ENCODE assay signal across 7 mouse cellular contexts in genomic region chr6:72366844-72367443, GRCm38 (mm10). TPM values are rescaled to one million over a fixed set of nuclear protein-coding genes. Genes with fewer than 3 reads are reported as not detected.
DNase-seq lines count a peak whose midpoint lies in the region; ATAC-seq and TF ChIP-seq lines count a peak whose summit lies in the region.

Gene Rnf181, minus strand, starts transcription at chr6:72366956.

- H3K4me3 ChIP-seq in G1E (ENCODE audit: low read depth, low read length), result no peak within 1 kb of the TSS
- H3K4me3 ChIP-seq in forebrain, embryonic 14.5 days (ENCODE audit: low read depth, low read length), result no peak within 1 kb of the TSS
- no peak within 1 kb of the TSS for H3K4me3 ChIP-seq in hindbrain, embryonic 12.5 days
- no peak within 1 kb of the TSS for H3K4me3 ChIP-seq in liver, embryonic 14.5 days (ENCODE audit: insufficient read depth in 1 of 2, low read depth in 2 of 2, low read length in 2 of 2)

- DNase-seq in G1E (ENCODE audit: low spot score), result no peak
- no peak for DNase-seq in forebrain, embryonic 14.5 days (ENCODE audit: low spot score)
- DNase-seq in liver, embryonic 14.5 days (ENCODE audit: low read depth in 3 of 3, low spot score in 3 of 3), result no peak
- DNase-seq in B cell, adult 2 months, result no peak
- no peak for DNase-seq in T-cell, adult 2 months (ENCODE audit: low spot score)

- no peaks in the 10 kb centered on the region for H3K27me3 ChIP-seq in G1E (ENCODE audit: insufficient read depth, low read length)
- H3K27me3 ChIP-seq in forebrain, embryonic 14.5 days (replicated peaks; ENCODE audit: control insufficient read depth, insufficient read depth, low read length), result no peaks in the 10 kb centered on the region
- H3K27me3 ChIP-seq in hindbrain, embryonic 12.5 days, result no peaks in the 10 kb centered on the region
- no peaks in the 10 kb centered on the region for H3K27me3 ChIP-seq in liver, embryonic 14.5 days (ENCODE audit: control insufficient read depth, insufficient read depth, low read length)

- peaks cover 50% of the 10 kb centered on the region for H3K36me3 ChIP-seq in G1E (replicated peaks)
- no peaks in the 10 kb centered on the region for H3K36me3 ChIP-seq in forebrain, embryonic 14.5 days (ENCODE audit: control insufficient read depth, insufficient read depth, low read length)
- H3K36me3 ChIP-seq in hindbrain, embryonic 12.5 days, result no peaks in the 10 kb centered on the region
- H3K36me3 ChIP-seq in liver, embryonic 14.5 days (replicated peaks; ENCODE audit: control insufficient read depth, insufficient read depth, low read depth), result peaks cover 9% of the 10 kb centered on the region; the same call in 1 of the 2 replicates

- H3K9ac ChIP-seq in forebrain, embryonic 14.5 days (ENCODE audit: low read length), result no peak within 1 kb of the TSS
- no peak within 1 kb of the TSS for H3K9ac ChIP-seq in hindbrain, embryonic 12.5 days
- H3K9ac ChIP-seq in liver, embryonic 14.5 days (replicated peaks), result no peak within 1 kb of the TSS

- 68% methylated on average over 4 of the region's 4 CpGs for WGBS in forebrain, embryonic 14.5 days
- 71% methylated on average over 4 of the region's 4 CpGs for WGBS in hindbrain, embryonic 12.5 days
- WGBS in liver, embryonic 14.5 days (ENCODE audit: insufficient replicate concordance), result 57% methylated on average over 4 of the region's 4 CpGs

- ATAC-seq in CD4-positive, CD25-positive, alpha-beta regulatory T cell, adult 4 months, result no peak
- no peak for ATAC-seq in G1E (ENCODE audit: extremely low read depth, insufficient number of reproducible peaks, low FRiP score, poor library complexity, severe bottlenecking)
- no peak for ATAC-seq in forebrain, embryonic 14.5 days
- no peak for ATAC-seq in hindbrain, embryonic 12.5 days (ENCODE audit: low FRiP score)
- no peak for ATAC-seq in liver, embryonic 14.5 days (ENCODE audit: insufficient read depth)

- no peak within 1 kb of the TSS for H3K4me2 ChIP-seq in forebrain, embryonic 14.5 days (ENCODE audit: low read length)
- no peak within 1 kb of the TSS for H3K4me2 ChIP-seq in hindbrain, embryonic 12.5 days (replicated peaks)
- no peak within 1 kb of the TSS for H3K4me2 ChIP-seq in liver, embryonic 14.5 days (ENCODE audit: low read depth)

- no peak for TF ChIP-seq EP300 in liver, embryonic 14.5 days (IDR thresholded peaks at IDR 0.05; ENCODE audit: low read depth)

- H3K9me3 ChIP-seq in G1E (replicated peaks), result no peaks in the 10 kb centered on the region
- no peaks in the 10 kb centered on the region for H3K9me3 ChIP-seq in forebrain, embryonic 14.5 days (replicated peaks; ENCODE audit: control insufficient read depth, low read length)
- no peaks in the 10 kb centered on the region for H3K9me3 ChIP-seq in hindbrain, embryonic 12.5 days (replicated peaks)
- no peaks in the 10 kb centered on the region for H3K9me3 ChIP-seq in liver, embryonic 14.5 days (ENCODE audit: control insufficient read depth, low read length)

- TF ChIP-seq CTCF in G1E (IDR thresholded peaks at IDR 0.05; ENCODE audit: low read depth, low read length), result no peak
- no peak for TF ChIP-seq CTCF in liver, embryonic 14.5 days (IDR thresholded peaks at IDR 0.05; ENCODE audit: low read depth)

- H3K27ac ChIP-seq in forebrain, embryonic 14.5 days (ENCODE audit: low read depth, low read length), result no peak within 1 kb of the TSS
- no peak within 1 kb of the TSS for H3K27ac ChIP-seq in hindbrain, embryonic 12.5 days
- H3K27ac ChIP-seq in liver, embryonic 14.5 days, result no peak within 1 kb of the TSS

- peaks cover 63% of the 10 kb centered on the region for H3K4me1 ChIP-seq in G1E (ENCODE audit: insufficient read depth, low read depth, low read length)
- no peaks in the 10 kb centered on the region for H3K4me1 ChIP-seq in forebrain, embryonic 14.5 days (ENCODE audit: control insufficient read depth, insufficient read depth, low read length)
- H3K4me1 ChIP-seq in hindbrain, embryonic 12.5 days, result peaks cover 10% of the 10 kb centered on the region
- H3K4me1 ChIP-seq in liver, embryonic 14.5 days (replicated peaks; ENCODE audit: control insufficient read depth in 2 of 2, insufficient read depth in 2 of 2, low read length in 1 of 2), result peaks cover 0 to 15% of the 10 kb centered on the region in 2 experiments; a peak in 2 of 4 replicates

RNA-seq across cellular contexts. Expression of gene Rnf181, which starts in this region (rescaled TPM):
- 100 to 1,000 TPM; 141 to 148 TPM for polyA plus RNA-seq in CD4-positive, CD25-positive, alpha-beta regulatory T cell, adult 4 months (2017; shearing (Covaris generic))
- total RNA-seq in G1E (2014; fragmentation: Nextera tagmentation) (238 and 244 TPM in 2 replicates), G1E (2017) (153 and 179 TPM in 2 replicates)
- 120 and 165 TPM in 2 replicates for polyA plus RNA-seq in G1E (2012)
- 123 and 129 TPM in 2 replicates for polyA plus RNA-seq in forebrain, embryonic 14.5 days (2014; fragmentation: Nextera tagmentation; extraction: Ambion mirVana)
- polyA plus RNA-seq in hindbrain, embryonic 12.5 days (2016; fragmentation: Nextera tagmentation; extraction: Ambion mirVana), result 95.0 and 98.3 TPM in 2 replicates
- 40.3 and 42.8 TPM in 2 replicates for polyA plus RNA-seq in liver, embryonic 14.5 days (2012; rRNA removed)
- polyA plus RNA-seq in liver, embryonic 14.5 days (2014; fragmentation: Nextera tagmentation; extraction: Ambion mirVana), result 68.0 and 75.4 TPM in 2 replicates
